Mouse (Mus musculus) liver, embryonic 14.5 days (tissue): ENCODE measurements around the gene Klhl3. TPM values are rescaled to one million over a fixed set of nuclear protein-coding genes. Genes with fewer than 3 reads are reported as not detected.

ENCODE experiments used
- ATAC-seq: fragments of 200-750 bp; cut with Nextera tagmentation; 2 replicates; pipeline ENCODE4 v1.8.0; 2017; ENCODE audit warnings: moderate number of reproducible peaks, mild to moderate bottlenecking, moderate library complexity; ENCODE audit not compliant: insufficient read depth
- DNase-seq, 3 experiments: peaks; one replicate each; pipeline ENCODE4 v3.0.0-alpha.2; 2012 to 2013; ENCODE audit warnings: low read depth in 3 of 3, low spot score in 3 of 3
- H3K27ac ChIP-seq: fragments of 300-500 bp; sonication (generic); 2 replicates; pipeline ENCODE4 v1.5.1; 2014; ENCODE audit warnings: moderate library complexity, mild to moderate bottlenecking, control low read depth, inconsistent platforms
- H3K27me3 ChIP-seq: fragments of 300-500 bp; sonication (generic); 2 replicates; pipeline ENCODE4 v1.6.1; 2014; ENCODE audit warnings: mild to moderate bottlenecking, low read length, moderate library complexity; ENCODE audit not compliant: control insufficient read depth, insufficient read depth
- H3K36me3 ChIP-seq: fragments of 300-500 bp; sonication (generic); replicated peaks from 2 replicates; pipeline ENCODE4 v1.6.1; 2014; ENCODE audit warnings: low read depth; ENCODE audit not compliant: control insufficient read depth, insufficient read depth
- H3K4me1 ChIP-seq, 2 experiments: fragments of 200-500 bp in 1 of 2; fragments of 300-500 bp in 1 of 2; sonication (generic) in 1 of 2; replicated peaks; 2 replicates each; pipeline ENCODE4 v1.6.1; 2012 to 2014; ENCODE audit warnings: antibody characterized with exemption in 1 of 2, inconsistent platforms in 1 of 2, low read length in 1 of 2; ENCODE audit not compliant: control insufficient read depth in 2 of 2, insufficient read depth in 2 of 2
- H3K4me2 ChIP-seq: fragments of 300-500 bp; sonication (generic); 2 replicates; pipeline ENCODE4 v1.6.1; 2014; ENCODE audit warnings: low read depth, mild to moderate bottlenecking, control low read depth, moderate library complexity
- H3K4me3 ChIP-seq, 2 experiments: fragments of 200-500 bp in 1 of 2; fragments of 300-500 bp in 1 of 2; sonication (generic) in 1 of 2; 2 replicates each; pipeline ENCODE4 v1.5.1; 2012 to 2014; ENCODE audit warnings: low read depth in 2 of 2, low read length in 2 of 2, mild to moderate bottlenecking in 2 of 2, control low read depth in 1 of 2, inconsistent platforms in 1 of 2, moderate library complexity in 1 of 2; ENCODE audit not compliant: insufficient read depth in 1 of 2
- H3K9ac ChIP-seq: fragments of 300-500 bp; sonication (generic); replicated peaks from 2 replicates; pipeline ENCODE4 v1.6.1; 2014; ENCODE audit warnings: mild to moderate bottlenecking, control low read depth, moderate library complexity
- H3K9me3 ChIP-seq: fragments of 300-500 bp; sonication (generic); 2 replicates; pipeline ENCODE4 v1.6.1; 2016; ENCODE audit warnings: low read length, mixed read lengths; ENCODE audit not compliant: control insufficient read depth
- CTCF ChIP-seq: IDR thresholded peaks from 2 replicates; pipeline ENCODE4 v1.5.1; 2016; ENCODE audit warnings: antibody characterized with exemption, low read depth, control low read depth
- EP300 ChIP-seq: IDR thresholded peaks from 2 replicates; pipeline ENCODE4 v1.6.1; 2016; ENCODE audit warnings: antibody characterized with exemption, low read depth
- WGBS: fragments of 180-500 bp; shearing (Covaris S2); extraction: QIAGEN DNeasy Blood & Tissue Kit; methylation state at CpG from one replicate; pipeline ENCODE4 v1.1.7; 2014; ENCODE audit not compliant: insufficient replicate concordance; 5-methylcytosine and 5-hydroxymethylcytosine counted together
- polyA plus RNA-seq, 2 experiments: library from polyadenylated mRNA; depleted of rRNA in 1 of 2; stranded (reverse) in 1 of 2; unstranded in 1 of 2; fragments of >200 nt; fragmentation: Nextera tagmentation in 1 of 2; extraction: Ambion mirVana in 1 of 2; gene quantifications; 2 replicates each; pipeline versions ENCODE4 v1.2.1 to v1.2.3; 2012 to 2014

Gene Klhl3
- polyA plus RNA-seq, 2 experiments, result 0.42 to 0.51 TPM

DNA sequence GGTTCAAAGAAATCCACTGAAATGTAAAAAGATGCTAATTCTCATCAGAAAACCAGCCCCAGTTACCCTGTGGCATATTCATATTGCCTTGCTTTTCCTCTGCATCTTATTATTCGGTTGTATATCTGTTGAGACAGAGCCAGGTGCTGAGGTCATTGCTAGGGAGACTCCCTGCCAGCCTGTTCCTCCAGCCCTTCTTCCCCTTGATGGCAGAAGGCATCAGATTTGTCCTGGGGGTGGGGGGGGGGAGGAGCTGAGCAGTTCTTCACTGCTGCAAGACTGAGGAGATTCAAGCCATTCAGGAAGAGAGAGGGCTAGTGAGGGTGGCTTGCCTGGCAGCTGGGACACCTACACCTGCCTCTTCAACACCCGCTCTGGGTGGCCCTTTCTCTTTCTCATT is 101.9 kb downstream of the Klhl3 start:
- DNase-seq (no peak), ATAC-seq (no peak)
- Histone ChIP-seq H3K9me3 (no peaks in the 10 kb centered on the region), H3K4me1 (0 out of 4 replicates have a peak, but pooled peaks cover 0 to 1% of the 10 kb centered on the region in 2 experiments), H3K4me2 (no peak overlapping the region), H3K27ac (no peak overlapping the region), H3K36me3 (no peaks in the 10 kb centered on the region), H3K9ac (no peak overlapping the region), H3K27me3 (no peaks in the 10 kb centered on the region), H3K4me3 (no peak overlapping the region)
- WGBS, result 48% methylated on average over 2 of the region's 2 CpGs
- TF ChIP-seq CTCF (no peak), EP300 (no peak)

DNA sequence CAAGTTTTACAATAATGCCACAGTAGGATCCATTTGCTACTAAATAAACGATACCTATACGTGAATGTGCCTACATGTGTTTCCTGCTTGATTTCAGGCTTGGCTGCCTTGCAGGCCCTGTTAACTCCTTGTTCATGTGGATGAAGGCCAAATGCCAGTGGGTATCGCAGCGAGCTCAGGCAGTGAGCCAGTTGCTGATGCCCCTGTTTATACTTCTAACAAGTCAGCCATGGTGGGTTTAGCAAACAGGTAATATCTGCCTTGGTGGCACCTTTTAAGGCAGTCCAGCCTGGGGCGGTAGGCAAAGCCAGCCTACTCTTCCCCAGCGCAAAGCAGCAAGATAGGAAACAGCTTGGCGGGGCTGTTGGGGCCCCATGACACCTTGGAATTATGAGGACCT is 103.0 kb downstream of the Klhl3 start:
- Histone ChIP-seq H3K27ac (no peak overlapping the region), H3K9me3 (no peaks in the 10 kb centered on the region), H3K4me2 (no peak overlapping the region), H3K36me3 (no peaks in the 10 kb centered on the region), H3K4me3 (no peak overlapping the region), H3K9ac (no peak overlapping the region), H3K27me3 (no peaks in the 10 kb centered on the region), H3K4me1 (0 out of 4 replicates have a peak, but pooled peaks cover 0 to 1% of the 10 kb centered on the region in 2 experiments)
- DNase-seq, result no peak
- WGBS, result 74% methylated on average over 7 of the region's 7 CpGs
- TF ChIP-seq EP300 (no peak), CTCF (no peak)
- no peak for ATAC-seq

DNA sequence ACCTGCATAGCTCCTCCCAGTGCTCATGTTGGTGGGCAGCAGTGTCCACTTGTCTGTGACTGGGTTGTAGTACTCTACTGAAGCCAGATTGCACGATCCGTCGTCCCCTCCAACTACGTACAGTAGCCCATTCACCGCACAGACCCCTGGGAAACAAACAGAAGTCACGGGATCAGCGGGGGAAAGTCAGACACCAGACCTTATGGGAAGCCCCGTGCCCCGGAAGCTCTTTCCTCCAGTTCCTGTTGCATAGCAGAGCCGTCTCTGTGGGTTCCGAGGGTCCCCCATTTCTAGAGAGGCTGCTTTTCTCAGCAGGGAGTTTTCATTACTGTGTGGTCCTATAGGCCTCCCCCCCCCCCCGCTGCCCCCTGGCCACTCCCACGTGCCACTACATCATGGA is 104.1 kb downstream of the Klhl3 start:
- no peaks in the 10 kb centered on the region for H3K9me3 ChIP-seq
- H3K4me3 ChIP-seq, result no peak overlapping the region
- TF ChIP-seq EP300 (no peak), CTCF (no peak)
- H3K36me3 ChIP-seq, result no peaks in the 10 kb centered on the region
- H3K4me1 ChIP-seq, result 0 out of 4 replicates have a peak, but pooled peaks cover 0 to 1% of the 10 kb centered on the region in 2 experiments
- 70% methylated on average over 13 of the region's 13 CpGs for WGBS
- H3K27me3 ChIP-seq, result no peaks in the 10 kb centered on the region
- ATAC-seq (no peak), DNase-seq (no peak)
- H3K9ac ChIP-seq, result no peak overlapping the region
- no peak overlapping the region for H3K27ac ChIP-seq
- no peak overlapping the region for H3K4me2 ChIP-seq

DNA sequence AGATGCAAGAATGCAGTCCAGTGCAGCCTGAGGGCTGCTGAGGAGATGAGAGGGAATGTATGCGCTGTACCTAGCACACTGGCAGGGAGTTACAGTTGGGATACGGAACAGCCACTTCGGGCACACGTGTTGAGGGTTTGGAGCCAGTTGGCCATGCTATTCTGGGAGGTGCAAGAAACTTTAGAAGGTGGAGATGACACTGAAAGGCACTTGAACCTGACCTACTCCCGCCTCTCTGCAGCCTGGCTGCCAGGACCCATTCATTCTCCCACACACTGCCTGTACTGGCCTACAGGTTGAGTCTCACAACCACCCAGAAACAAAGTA is 105.4 kb downstream of the Klhl3 start:
- ATAC-seq (no peak), DNase-seq (no peak)
- H3K4me1 ChIP-seq, result 0 out of 4 replicates have a peak, but pooled peaks cover 0 to 1% of the 10 kb centered on the region in 2 experiments
- H3K4me2 ChIP-seq, result no peak overlapping the region
- no peak overlapping the region for H3K9ac ChIP-seq
- no peaks in the 10 kb centered on the region for H3K9me3 ChIP-seq
- H3K4me3 ChIP-seq, result no peak overlapping the region
- no peaks in the 10 kb centered on the region for H3K36me3 ChIP-seq
- TF ChIP-seq CTCF (no peak), EP300 (no peak)
- no peak overlapping the region for H3K27ac ChIP-seq
- WGBS, result 75% methylated on average over 5 of the region's 5 CpGs
- no peaks in the 10 kb centered on the region for H3K27me3 ChIP-seq

DNA sequence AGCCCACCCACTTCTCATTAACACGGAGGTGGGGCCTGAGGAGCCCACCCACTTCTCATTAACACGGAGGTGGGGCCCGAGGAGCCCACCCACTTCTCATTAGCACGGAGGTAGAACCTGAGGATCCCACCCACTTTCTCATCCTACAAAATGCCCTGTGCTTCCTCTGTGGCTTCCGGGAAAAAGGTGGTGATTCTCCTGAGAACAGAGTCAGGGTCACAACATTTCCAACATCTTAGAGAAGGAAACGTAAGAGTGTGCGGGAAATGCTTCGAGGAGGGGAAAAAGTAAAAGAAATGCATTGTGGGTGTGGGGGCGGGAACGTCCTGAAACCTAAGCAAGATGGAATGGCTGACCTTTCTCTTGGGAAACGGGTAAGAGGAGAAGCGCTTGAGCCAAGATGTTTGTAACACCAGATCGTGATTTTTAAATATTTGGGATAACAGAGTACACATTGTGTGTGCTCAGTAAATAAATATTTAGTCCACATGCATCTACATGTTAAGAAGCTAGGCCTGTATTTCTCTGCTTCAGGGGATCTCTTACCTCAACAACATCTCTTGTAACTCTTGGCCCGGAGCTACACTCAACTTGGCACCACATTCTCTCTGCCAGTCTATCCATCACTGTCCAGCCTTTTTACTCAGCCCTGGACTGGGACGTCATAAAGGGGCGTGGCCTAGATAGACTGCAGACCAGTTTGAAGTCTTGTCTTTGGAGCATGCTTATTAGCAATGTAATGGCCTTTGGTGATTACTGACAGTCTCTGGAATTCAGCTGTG is 105.9 kb downstream of the Klhl3 start:
- Histone ChIP-seq H3K9ac (no peak overlapping the region), H3K27me3 (no peaks in the 10 kb centered on the region), H3K27ac (no peak overlapping the region), H3K4me1 (0 out of 4 replicates have a peak, but pooled peaks cover 0 to 1% of the 10 kb centered on the region in 2 experiments), H3K4me3 (no peak overlapping the region), H3K36me3 (no peaks in the 10 kb centered on the region), H3K9me3 (no peaks in the 10 kb centered on the region), H3K4me2 (no peak overlapping the region)
- ATAC-seq, result no peak
- WGBS, result 49% methylated on average over 15 of the region's 16 CpGs
- DNase-seq, result no peak
- TF ChIP-seq CTCF (no peak), EP300 (no peak)
